Mouse (Mus musculus) cortical plate, adult 2 months (tissue): ENCODE data around the gene Hif3a.

Source experiments
- CTCF ChIP-seq: fragments of 200-500 bp; IDR thresholded peaks from 2 replicates; pipeline ENCODE4 v1.5.1; 2011; ENCODE audit warnings: mild to moderate bottlenecking, control low read depth, low read length; ENCODE audit not compliant: insufficient read depth; ENCODE audit errors: extremely low read depth
- POLR2A ChIP-seq: fragments of 200-500 bp; IDR thresholded peaks from 2 replicates; pipeline ENCODE4 v1.6.1; 2011; ENCODE audit warnings: mild to moderate bottlenecking, low read length, control low read depth; ENCODE audit not compliant: insufficient read depth; ENCODE audit errors: extremely low read depth

GRCm38 (mm10) chr7:17003230-17003960 lies 58.8 kb downstream of the Hif3a start:
- TF ChIP-seq CTCF (no peak), POLR2A (no peak)
